Comparison of ENCODE assay signal across 29 mouse cellular contexts in genomic region chr11:33274816-33275215, GRCm38 (mm10). TPM values are rescaled to one million over a fixed set of nuclear protein-coding genes. Genes with fewer than 3 reads are reported as not detected.
DNase-seq lines count a peak whose midpoint lies in the region; ATAC-seq and TF ChIP-seq lines count a peak whose summit lies in the region.
"Had no signal": no experiment of that assay in that cellular context is flagged by ENCODE, and none has a peak within 500 bp of the region (broad histone marks: within the 10 kb centered on the region; RNA-seq: fewer than 3 reads in every experiment).

No protein-coding gene starts in this region.

- DNase-seq in kidney, adult 11 months = no peak
- no peak for DNase-seq in kidney, adult 8-10 months
- DNase-seq in frontal cortex, postnatal 10 days (ENCODE audit: low spot score in 2 of 2) = no peak
- DNase-seq: adrenal gland, adult 8-10 months; adrenal gland, postnatal 14 days; adrenal gland, postnatal 36 days; B cell, adult 2 months; cerebellum, adult 11 months; cerebellum, adult 18-20 months; cerebellum, adult 8-10 months; cerebellum, adult 9-11 months; cerebellum, postnatal 36 days; embryo, embryonic 11 days had no signal

- no peak overlapping the region for H3K9ac ChIP-seq in kidney, embryonic 14.5 days (ENCODE audit: low read depth, low read length)
- no peak overlapping the region for H3K9ac ChIP-seq in kidney, embryonic 16.5 days (replicated peaks; ENCODE audit: low read length)
- H3K9ac ChIP-seq: embryonic facial prominence, embryonic 13.5 days; embryonic facial prominence, embryonic 15.5 days; forebrain, embryonic 12.5 days had no signal

- no peaks in the 10 kb centered on the region for H3K9me3 ChIP-seq in kidney, embryonic 14.5 days (ENCODE audit: control insufficient read depth, low read length)
- H3K9me3 ChIP-seq in kidney, embryonic 16.5 days (ENCODE audit: low read length) = no peaks in the 10 kb centered on the region
- H3K9me3 ChIP-seq: embryonic facial prominence, embryonic 13.5 days; embryonic facial prominence, embryonic 15.5 days; forebrain, embryonic 10.5 days; forebrain, embryonic 12.5 days; G1E had no signal

- TF ChIP-seq CTCF in bone marrow macrophage, adult 2 months (IDR thresholded peaks at IDR 0.05; ENCODE audit: low read depth, low read length) = no peak

- no peaks in the 10 kb centered on the region for H3K36me3 ChIP-seq in kidney, embryonic 14.5 days (ENCODE audit: control insufficient read depth, insufficient read depth, low read length)
- H3K36me3 ChIP-seq in kidney, embryonic 16.5 days (ENCODE audit: insufficient read depth, low read length) = no peaks in the 10 kb centered on the region
- H3K36me3 ChIP-seq: embryonic facial prominence, embryonic 13.5 days; embryonic facial prominence, embryonic 15.5 days; forebrain, embryonic 10.5 days; forebrain, embryonic 12.5 days; G1E had no signal

- H3K4me1 ChIP-seq in kidney, embryonic 14.5 days (ENCODE audit: control insufficient read depth, insufficient read depth, low read length) = no peaks in the 10 kb centered on the region
- H3K4me1 ChIP-seq in kidney, embryonic 16.5 days (ENCODE audit: insufficient read depth, low read length) = no peaks in the 10 kb centered on the region
- H3K4me1 ChIP-seq in bone marrow macrophage, adult 2 months (ENCODE audit: control insufficient read depth, insufficient read depth, low read length) = peaks cover 24% of the 10 kb centered on the region
- H3K4me1 ChIP-seq: embryonic facial prominence, embryonic 13.5 days; embryonic facial prominence, embryonic 15.5 days; forebrain, embryonic 10.5 days; forebrain, embryonic 12.5 days had no signal

- no peak overlapping the region for H3K4me2 ChIP-seq in kidney, embryonic 14.5 days (replicated peaks; ENCODE audit: low read depth, low read length)
- H3K4me2 ChIP-seq in kidney, embryonic 16.5 days (replicated peaks; ENCODE audit: low read depth, low read length) = no peak overlapping the region
- H3K4me2 ChIP-seq: embryonic facial prominence, embryonic 13.5 days; embryonic facial prominence, embryonic 15.5 days; forebrain, embryonic 12.5 days had no signal

- TF ChIP-seq POLR2A in bone marrow macrophage, adult 2 months (IDR thresholded peaks at IDR 0.05; ENCODE audit: borderline replicate concordance, low read depth, low read length) = no peak

- H3K27me3 ChIP-seq in kidney, embryonic 14.5 days (ENCODE audit: control insufficient read depth, insufficient read depth, low read length) = no peaks in the 10 kb centered on the region
- H3K27me3 ChIP-seq in kidney, embryonic 16.5 days (ENCODE audit: insufficient read depth, low read length) = no peaks in the 10 kb centered on the region
- H3K27me3 ChIP-seq: CH12.LX; embryonic facial prominence, embryonic 13.5 days; embryonic facial prominence, embryonic 15.5 days; forebrain, embryonic 12.5 days; Patski had no signal

- WGBS in kidney, embryonic 14.5 days = 18% methylated on average over 3 of the region's 3 CpGs
- 15% methylated on average over 3 of the region's 3 CpGs for WGBS in kidney, embryonic 16.5 days

- H3K27ac ChIP-seq in kidney, embryonic 14.5 days (ENCODE audit: low read depth, low read length) = no peak overlapping the region
- no peak overlapping the region for H3K27ac ChIP-seq in kidney, embryonic 16.5 days (ENCODE audit: low read length)
- peak overlapping the region; percentile 39 for H3K27ac ChIP-seq in bone marrow macrophage, adult 2 months (ENCODE audit: insufficient read depth, low read depth, low read length)
- H3K27ac ChIP-seq: embryonic facial prominence, embryonic 13.5 days; embryonic facial prominence, embryonic 15.5 days; forebrain, embryonic 10.5 days; forebrain, embryonic 12.5 days had no signal

- no peak overlapping the region for H3K4me3 ChIP-seq in kidney, embryonic 14.5 days (ENCODE audit: low read length)
- H3K4me3 ChIP-seq in kidney, embryonic 16.5 days (ENCODE audit: low read length) = no peak overlapping the region
- H3K4me3 ChIP-seq in bone marrow macrophage, adult 2 months (ENCODE audit: insufficient read depth, low read length) = no peak overlapping the region
- H3K4me3 ChIP-seq: embryonic facial prominence, embryonic 13.5 days; embryonic facial prominence, embryonic 15.5 days; erythroblast, embryonic 14.5 days; forebrain, embryonic 10.5 days; forebrain, embryonic 12.5 days had no signal

- ATAC-seq in kidney, embryonic 14.5 days (ENCODE audit: low FRiP score, low TSS enrichment) = peak; percentile 85
- peak; percentile 63; the same call in 1 of the 2 replicates for ATAC-seq in kidney, embryonic 16.5 days (ENCODE audit: low FRiP score, low TSS enrichment)
- ATAC-seq: activated CD4-positive, CD25-positive, alpha-beta regulatory T cell, adult 4 months; CD4-positive, CD25-positive, alpha-beta regulatory T cell, adult 4 months; forebrain, embryonic 14.5 days; forebrain, embryonic 16.5 days; Patski had no signal

RNA-seq across cellular contexts. Expression of gene Gm12117, which starts 1.7 kb away (rescaled TPM):
- polyA plus RNA-seq in kidney, embryonic 14.5 days (2014; fragmentation: Nextera tagmentation; extraction: Ambion mirVana) = not detected in 2 replicates
- not detected in 2 replicates for polyA plus RNA-seq in kidney, embryonic 16.5 days (2015; fragmentation: Nextera tagmentation; extraction: Ambion mirVana)
- polyA plus RNA-seq in bone marrow macrophage, adult 2 months (2012; ENCODE audit: insufficient read depth, insufficient read length, missing spikeins) = not detected in 2 replicates
- polyA plus RNA-seq: activated CD4-positive, CD25-positive, alpha-beta regulatory T cell, adult 4 months; CD4-positive, CD25-positive, alpha-beta regulatory T cell, adult 4 months; embryonic facial prominence, embryonic 11.5 days; embryonic facial prominence, embryonic 13.5 days; embryonic facial prominence, embryonic 15.5 days; erythroblast, embryonic 14.5 days; forebrain, embryonic 10.5 days; forebrain, embryonic 14.5 days; forebrain, embryonic 16.5 days; G1E; Patski had no signal
